Mouse (Mus musculus) adrenal gland, postnatal 36 days (tissue): ENCODE data around the gene Vmn2r5. TPM values are rescaled to one million over a fixed set of nuclear protein-coding genes. Genes with fewer than 3 reads are reported as not detected.
"Not testable (repeated sequence)": the region's sequence is repeated elsewhere in the genome, so short reads cannot be mapped to it uniquely, and the experiment has no call there.

Experiments
- DNase-seq, 2 experiments: peaks; one replicate each; pipeline ENCODE4 v3.0.0; 2021; ENCODE audit warnings: mixed read lengths in 1 of 2
- long read RNA-seq, 2 experiments: library from polyadenylated mRNA; stranded (forward); transcript quantifications; one replicate each; pipeline ENCODE4 v2.0.0; 2021; ENCODE audit warnings: borderline sequencing depth in 2 of 2
- total RNA-seq, 2 experiments: library from RNA; stranded (reverse); gene quantifications; 2 replicates each; pipeline ENCODE4 v1.2.3; 2021

Vmn2r5 gene
- not detected for total RNA-seq
- long read RNA-seq, experiment 1 = 0 reads
- long read RNA-seq, experiment 2 = 0 reads

DNA sequence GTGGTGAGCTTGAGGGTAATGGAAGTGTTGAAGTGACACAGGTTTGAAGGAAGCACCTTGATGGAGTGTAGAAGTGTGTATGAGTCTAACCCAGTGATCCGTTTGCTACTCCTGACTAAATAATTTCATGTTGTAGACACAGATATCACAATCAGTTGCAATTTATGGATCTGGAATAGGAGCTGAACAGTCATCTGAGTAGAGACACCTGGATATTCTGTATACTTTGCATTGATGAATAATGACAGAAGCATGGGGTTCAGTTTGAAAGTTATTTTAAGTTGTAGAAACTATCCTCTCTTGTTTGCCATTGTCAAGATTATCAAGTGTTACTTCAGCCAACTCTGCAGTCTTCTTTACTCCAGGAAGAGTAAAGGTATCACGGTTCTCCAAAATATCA, at the start of gene Vmn2r5:
TSS of gene Vmn2r5 (minus strand) at position 101 of the 400 bp plus-strand sequence.
- DNase-seq = not testable (repeated sequence)

DNA sequence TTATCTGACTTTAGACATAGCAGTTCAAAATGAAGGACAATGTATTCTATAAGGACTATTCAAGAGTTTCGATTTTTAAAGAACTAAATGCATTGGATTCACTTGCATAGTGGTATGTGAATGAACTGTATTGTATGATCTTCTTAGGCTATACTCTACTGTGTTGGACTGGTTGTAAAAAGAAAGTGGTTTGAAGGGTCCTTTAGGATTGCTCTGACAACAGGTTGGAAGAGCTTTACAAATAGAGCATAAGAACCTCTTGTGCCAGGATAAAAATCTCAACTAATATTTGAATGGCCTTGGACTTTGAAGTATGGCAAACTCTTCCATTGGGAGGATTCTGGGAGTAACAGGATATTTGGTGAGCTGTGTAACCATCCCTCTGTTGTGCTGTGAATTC, 13.9 kb upstream of the Vmn2r5 start:
- not testable (repeated sequence) for DNase-seq

Other genes starting within 250 kb of the Vmn2r5 start
- not detected for gene Vmn2r3, start 220.1 kb downstream of the Vmn2r5 start, total RNA-seq
- gene Vmn2r4, start 94.5 kb downstream of the Vmn2r5 start, total RNA-seq = not detected
- gene Vmn2r6, start 56.0 kb upstream of the Vmn2r5 start, total RNA-seq = not detected